Mouse (Mus musculus) induced T-regulatory cell, adult 2 months (primary cell): ENCODE measurements around the gene Aig1.

Experiments
- DNase-seq: peaks from one replicate; pipeline ENCODE4 v3.0.0-alpha.2; 2012; ENCODE audit warnings: low read depth

Aig1 gene

GRCm38 (mm10) chr10:13776014-13776413 is 92.8 kb downstream of the Aig1 start:
- DNase-seq, result no peak

DNA sequence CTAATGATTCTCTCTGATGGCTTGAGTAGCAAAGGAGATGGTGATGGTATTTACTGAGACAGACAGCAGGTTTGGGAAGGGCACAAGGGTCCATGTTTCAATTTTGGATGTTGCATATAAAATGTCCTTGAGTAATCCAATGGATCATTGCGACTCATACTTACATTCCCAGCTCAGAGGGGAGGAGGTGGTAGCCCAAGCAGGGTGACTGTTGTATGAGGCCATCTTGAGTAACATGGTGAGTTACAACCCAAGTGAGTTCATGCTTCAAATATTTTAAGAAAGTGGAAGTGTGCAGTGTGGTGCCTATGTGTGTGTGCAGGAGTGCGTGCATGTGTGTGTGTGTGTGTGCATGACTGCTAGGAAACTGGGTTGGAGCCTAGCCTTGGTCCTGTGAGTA is 93.4 kb downstream of the Aig1 start:
- DNase-seq, result no peak

DNA sequence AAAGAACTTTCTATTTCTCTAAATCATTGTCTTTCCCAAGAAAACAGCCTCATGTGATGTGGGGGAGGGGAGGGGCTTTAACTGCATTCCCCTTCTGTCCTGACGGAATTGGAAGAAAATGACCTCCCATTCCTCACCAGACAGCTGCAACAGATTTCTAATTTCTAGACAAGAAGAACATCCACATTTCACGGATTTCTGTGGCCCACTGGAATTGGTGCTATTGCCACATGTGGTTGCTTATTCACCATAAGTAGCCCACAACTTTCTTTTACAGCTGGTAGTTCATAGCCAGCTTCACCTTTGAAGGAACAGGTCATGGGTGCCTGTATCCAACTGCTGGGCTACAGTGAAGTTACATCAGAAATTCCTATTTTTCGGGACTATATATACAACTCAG is 93.9 kb downstream of the Aig1 start:
- no peak for DNase-seq

GRCm38 (mm10) chr10:13770720-13771119 is 98.1 kb downstream of the Aig1 start:
- no peak for DNase-seq

GRCm38 (mm10) chr10:13769789-13770188 is 99.0 kb downstream of the Aig1 start:
- DNase-seq, result no peak

DNA sequence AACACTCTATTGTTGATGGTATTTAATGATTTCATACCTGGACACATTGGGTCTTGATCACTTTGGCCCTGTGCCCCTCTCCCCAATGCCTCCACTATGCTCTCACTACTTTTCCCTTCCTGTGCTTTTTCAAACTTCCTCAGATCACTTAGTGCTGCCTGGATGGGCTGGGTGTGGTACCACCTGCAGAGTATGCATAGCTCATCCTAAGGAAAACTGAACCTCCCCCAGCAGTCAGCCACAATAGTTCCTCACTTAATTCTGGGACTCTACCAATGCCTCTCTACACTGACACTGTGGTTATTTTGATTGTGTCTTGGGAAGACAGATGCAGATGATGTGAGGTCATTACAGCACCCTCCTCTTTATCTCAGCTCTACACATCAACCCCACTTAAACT is 99.9 kb downstream of the Aig1 start:
- no peak for DNase-seq

DNA sequence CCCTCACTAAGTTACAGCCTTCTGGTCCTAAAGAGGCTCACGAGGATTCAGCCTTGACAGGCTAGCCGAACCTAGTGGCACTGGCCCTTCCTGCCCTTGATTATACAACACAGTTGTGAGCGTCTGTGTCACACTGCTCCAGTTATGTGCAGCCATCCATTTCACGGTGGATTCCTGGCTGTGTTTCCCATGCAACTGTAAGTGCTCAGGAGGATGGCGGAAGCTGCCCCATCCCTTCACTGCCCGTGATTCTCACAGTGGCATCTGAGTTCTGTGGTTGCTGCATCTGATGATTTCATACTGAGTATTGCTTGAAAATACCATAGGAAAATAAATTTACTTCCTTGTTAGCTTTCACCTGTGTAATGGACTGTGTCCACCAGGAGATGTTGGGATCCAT is 101.7 kb downstream of the Aig1 start:
- DNase-seq, result no peak

- DNase-seq, result no peak
These were observed 105.6 kb downstream of the Aig1 start for GRCm38 (mm10) chr10:13763151-13763550.

DNA sequence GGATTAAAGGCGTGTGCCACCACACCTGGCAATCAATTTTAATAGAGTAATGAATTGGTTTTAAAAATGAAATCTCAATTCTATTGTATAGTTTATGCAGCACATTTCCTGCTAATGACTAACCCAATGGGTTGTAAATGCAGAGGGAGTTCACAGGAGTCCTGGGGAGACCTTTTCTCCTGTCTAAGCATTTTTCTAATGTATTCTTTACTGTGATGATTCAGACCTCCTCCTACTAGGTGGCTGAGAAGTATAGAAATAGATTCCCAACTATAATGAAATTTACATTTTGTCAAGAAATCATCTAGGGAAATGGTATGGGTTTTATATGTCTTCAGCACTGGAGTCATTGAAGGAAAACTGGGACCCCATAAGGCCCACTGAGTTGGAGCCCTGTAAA is 114.1 kb downstream of the Aig1 start:
- DNase-seq, result no peak

DNA sequence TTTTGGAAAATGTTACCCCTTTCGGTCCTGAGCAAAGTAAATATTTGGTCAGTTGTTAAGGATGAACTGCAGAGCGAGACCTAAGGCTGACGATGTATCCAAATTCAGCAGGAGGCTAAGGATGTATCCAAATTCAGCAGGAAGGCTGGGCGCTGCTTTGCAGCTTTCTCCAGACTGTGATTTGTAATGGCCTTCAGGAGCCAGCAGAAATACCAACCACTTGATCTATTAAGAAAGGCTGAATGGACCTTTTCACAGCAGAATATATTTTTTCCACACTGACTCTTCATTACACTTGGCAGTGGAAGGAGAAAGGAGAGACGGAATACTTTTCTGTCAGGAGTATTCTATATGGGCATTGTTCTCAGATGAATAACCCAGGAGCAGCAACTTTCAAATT is 115.0 kb downstream of the Aig1 start:
- no peak for DNase-seq

DNA sequence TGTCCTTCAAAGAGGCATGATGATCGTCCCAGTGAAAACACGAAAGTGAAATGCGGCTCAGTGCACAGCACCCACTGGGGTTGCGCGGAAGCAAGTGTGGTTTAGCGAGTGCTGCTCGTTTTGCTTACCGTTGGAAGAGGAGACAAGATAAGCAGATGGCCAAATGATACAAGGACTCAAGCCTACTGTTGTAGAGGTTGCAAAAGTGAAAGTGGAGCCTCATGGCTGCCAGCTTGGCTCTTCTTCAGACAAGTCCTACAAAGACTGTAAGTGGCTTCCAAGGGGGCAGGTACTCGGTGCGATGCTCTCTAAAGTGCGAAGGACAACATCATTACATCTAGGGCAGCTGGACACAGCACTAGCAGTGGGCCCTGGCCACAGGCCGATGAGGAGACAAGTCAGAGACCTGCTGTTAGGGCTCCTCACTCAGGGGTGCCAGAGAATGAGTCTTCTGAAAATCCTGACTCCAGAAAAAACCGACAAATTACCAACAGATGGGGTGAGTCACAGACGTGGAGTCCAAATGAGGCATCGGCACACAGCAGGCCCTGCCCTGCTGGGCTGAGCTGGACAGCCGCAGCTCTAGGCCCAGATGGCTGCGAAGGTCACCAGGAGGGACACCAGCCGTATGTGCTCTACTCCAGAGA is 129.2 kb downstream of the Aig1 start:
- no peak for DNase-seq

DNA sequence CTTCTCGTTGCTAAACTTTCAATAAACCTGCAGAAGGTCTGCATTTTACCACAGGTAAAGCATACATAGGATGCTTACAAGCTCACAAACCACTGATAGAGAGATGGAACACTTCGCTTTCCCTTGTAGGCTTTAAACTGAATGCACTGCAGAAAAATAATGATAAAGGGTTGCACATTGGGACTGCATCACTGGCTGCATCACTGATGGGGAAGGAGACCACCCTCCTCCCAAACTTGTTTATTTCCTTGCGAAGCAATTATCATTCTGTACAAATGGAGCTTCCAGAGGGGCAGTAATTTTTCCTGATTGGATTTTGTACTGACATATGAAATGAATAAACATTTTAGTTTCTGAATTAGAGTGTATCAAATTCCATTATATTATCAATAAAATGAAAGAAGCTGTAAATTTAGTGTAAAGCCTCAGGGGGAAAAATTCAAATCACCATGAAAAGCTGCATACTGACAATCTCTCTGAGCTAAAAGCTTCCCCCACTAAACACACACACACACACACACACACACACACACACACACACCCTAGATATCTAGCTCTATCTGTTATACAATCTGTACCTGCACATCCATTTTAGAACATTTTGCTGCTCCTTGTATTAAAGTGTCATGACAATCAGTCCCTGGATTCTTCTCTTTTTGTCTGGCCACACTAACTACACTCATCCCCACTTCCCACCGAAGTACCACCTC is 138.6 kb downstream of the Aig1 start:
- DNase-seq, result no peak

DNA sequence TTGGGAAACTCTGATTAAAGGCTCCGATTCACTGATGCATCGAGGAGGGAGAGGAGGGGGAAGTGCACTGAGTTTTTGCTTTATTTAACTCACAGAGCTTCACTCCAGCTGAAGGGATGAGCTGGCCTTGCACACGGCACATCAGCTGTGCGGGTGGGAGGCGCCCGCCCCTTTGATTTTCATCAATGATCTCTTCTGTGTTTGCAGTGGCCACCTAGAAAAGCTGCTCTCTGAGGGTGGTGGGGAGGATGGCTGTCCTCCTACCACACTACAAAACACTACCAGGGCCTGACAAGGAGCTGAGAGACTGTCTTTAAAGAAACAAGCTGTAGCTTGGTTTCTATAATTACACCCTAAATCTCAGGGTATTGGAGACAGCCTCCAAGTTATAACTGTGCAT is 141.1 kb downstream of the Aig1 start:
- no peak for DNase-seq

DNA sequence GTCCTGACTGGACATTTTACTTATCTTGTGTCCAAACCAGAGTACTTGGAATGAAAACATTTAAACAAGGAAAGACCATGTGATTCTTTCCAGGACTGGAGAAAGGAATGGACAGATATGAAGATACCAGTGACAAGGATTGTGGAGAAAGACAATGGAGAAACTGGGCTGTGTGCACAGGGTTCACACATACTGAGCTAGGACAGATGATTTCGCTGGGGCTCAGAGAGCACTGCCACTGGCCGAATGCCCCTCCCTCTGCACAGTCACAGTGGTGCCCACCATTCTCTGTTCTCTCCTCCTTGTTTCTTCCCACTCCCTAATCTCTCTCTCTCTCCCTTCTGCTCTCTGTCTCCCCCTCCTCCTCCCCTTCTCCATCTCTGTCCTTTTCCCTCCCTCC is 142.6 kb downstream of the Aig1 start:
- no peak for DNase-seq

DNA sequence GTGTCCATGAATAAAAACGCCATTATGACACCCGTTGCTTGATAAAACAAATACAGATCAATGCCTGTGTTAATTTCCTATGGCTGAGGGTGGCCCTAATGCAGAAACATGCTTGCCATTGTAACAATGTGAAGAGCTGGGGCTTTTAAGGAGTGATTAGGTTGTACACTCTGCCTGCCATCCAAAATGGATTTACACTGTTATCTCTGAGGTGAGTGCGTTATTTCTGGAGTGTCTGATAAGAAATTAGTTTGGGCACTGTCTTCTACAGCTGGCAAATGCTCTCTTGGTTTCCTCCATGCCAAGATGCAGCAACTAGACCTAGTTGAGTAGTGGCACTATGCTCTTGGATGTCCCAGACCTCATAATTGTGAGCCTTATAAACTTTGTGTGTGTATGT is 143.5 kb downstream of the Aig1 start:
- no peak for DNase-seq

- DNase-seq, result no peak
These were observed 152.6 kb downstream of the Aig1 start for GRCm38 (mm10) chr10:13716132-13716531.

GRCm38 (mm10) chr10:13715584-13715983 is 153.2 kb downstream of the Aig1 start:
- DNase-seq, result no peak

DNA sequence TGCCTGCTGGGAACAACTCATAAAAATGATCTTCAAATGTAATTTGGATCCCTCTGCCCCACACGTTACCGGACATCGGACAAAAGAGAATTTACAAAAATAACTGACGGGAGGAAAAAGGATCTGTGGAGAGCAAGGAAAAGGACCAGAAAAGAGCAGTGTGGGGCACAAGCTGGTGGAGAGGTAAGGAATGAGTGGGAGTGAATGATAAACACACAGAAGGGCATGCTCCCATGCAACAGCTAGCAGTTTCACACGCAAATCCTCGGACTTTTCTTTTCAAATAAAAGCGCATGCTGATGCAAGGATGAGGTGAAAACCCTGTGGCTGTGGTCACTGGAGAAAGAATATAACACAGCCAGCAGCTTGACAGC is 153.9 kb downstream of the Aig1 start:
- DNase-seq, result no peak

GRCm38 (mm10) chr10:13714199-13714919 is 154.4 kb downstream of the Aig1 start:
- no peak for DNase-seq

DNA sequence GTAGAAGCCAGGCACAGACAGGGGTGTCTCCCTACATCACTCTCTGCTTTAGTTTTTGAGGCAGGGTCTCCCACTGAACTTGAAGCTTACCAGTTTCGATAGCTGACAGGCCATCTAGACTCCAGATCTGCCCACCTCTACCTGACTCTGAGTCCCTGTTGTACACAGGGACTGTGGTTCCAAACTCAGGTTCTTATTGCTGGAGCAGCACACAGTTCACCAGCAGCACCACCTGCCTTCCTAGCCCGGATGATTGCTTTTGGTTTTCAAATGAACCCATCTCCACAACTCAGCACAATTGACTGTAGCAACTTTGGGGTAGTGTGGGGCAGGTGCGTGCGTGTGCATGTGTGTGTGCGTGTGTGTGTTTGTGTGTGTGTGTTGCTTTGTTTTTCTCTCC is 155.1 kb downstream of the Aig1 start:
- no peak for DNase-seq

DNA sequence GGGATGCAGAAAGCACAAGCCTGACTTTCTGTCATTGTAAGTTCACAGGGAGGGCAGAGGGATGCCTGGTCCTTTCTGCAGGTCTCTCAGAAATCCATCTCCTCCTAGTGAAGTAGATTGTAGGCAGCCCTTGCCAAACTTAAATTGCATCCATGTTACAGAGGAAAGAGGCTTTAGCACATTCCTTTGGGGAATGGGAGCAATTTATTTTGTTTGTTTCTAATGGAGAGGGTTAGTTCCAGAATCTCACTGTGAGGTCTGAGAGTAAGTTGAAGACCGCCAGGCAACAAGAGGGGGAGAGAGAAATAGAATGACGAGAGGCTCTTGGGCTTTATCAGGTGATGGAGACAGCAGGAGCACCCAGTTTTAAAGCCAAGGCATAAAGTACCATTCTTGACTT is 155.7 kb downstream of the Aig1 start:
- no peak for DNase-seq

- no peak for DNase-seq
These were observed 157.4 kb downstream of the Aig1 start for GRCm38 (mm10) chr10:13711281-13711829.

DNA sequence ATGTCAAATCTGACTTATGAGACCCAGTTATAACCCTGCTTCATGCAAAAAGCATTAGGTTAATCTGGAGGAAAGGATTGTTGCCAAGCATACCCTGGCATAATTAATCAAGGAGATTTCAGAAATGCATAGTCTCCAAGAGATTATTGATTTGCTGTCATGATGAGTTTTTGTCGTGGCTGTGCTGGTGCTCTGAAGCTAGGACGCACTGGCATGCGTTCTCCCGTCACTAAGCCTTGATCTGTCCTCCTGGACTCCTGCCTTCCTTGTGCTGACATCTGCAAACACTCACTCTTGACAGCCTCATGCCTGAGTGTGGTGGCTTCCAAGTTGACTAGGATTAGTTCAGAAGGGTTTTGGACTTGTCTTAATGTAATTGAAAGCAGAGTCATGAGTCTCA is 163.0 kb downstream of the Aig1 start:
- no peak for DNase-seq
